Mouse (Mus musculus) ES-Bruce4 (cell line): Measurements from ENCODE around the gene Add3. TPM values are rescaled to one million over a fixed set of nuclear protein-coding genes. Genes with fewer than 3 reads are reported as not detected.

Source experiments
- H3K27ac ChIP-seq: 2 replicates; pipeline ENCODE4 v1.5.1; 2012; ENCODE audit warnings: low read length, inconsistent platforms; ENCODE audit not compliant: insufficient read depth
- H3K27me3 ChIP-seq: 2 replicates; pipeline ENCODE4 v1.6.1; 2012; ENCODE audit warnings: mild to moderate bottlenecking, low read length, inconsistent platforms; ENCODE audit not compliant: control insufficient read depth, poor library complexity, insufficient read depth, severe bottlenecking
- H3K36me3 ChIP-seq: 2 replicates; pipeline ENCODE4 v1.6.1; 2012; ENCODE audit warnings: inconsistent platforms, mild to moderate bottlenecking, low read length, moderate library complexity; ENCODE audit not compliant: control insufficient read depth, poor library complexity, insufficient read depth, severe bottlenecking
- H3K4me1 ChIP-seq: one replicate; pipeline ENCODE4 v1.8.1; 2011; ENCODE audit warnings: low read length; ENCODE audit not compliant: control insufficient read depth, insufficient read depth
- H3K4me3 ChIP-seq: 2 replicates; pipeline ENCODE4 v1.5.1; 2011; ENCODE audit warnings: low read depth, mild to moderate bottlenecking, low read length
- H3K9ac ChIP-seq: 2 replicates; pipeline ENCODE4 v1.6.1; 2012; ENCODE audit warnings: low read depth, mild to moderate bottlenecking, inconsistent platforms; ENCODE audit not compliant: poor library complexity, severe bottlenecking
- H3K9me3 ChIP-seq: replicated peaks from 2 replicates; pipeline ENCODE4 v1.6.1; 2012; ENCODE audit warnings: mild to moderate bottlenecking, low read length, inconsistent platforms; ENCODE audit not compliant: control insufficient read depth, poor library complexity, insufficient read depth, severe bottlenecking
- CTCF ChIP-seq: IDR thresholded peaks from one replicate; pipeline ENCODE4 v1.8.1; 2011; ENCODE audit warnings: low read depth, low read length
- EP300 ChIP-seq: IDR thresholded peaks from 2 replicates; pipeline ENCODE4 v1.6.1; 2011; ENCODE audit warnings: low read depth, low read length; ENCODE audit not compliant: insufficient read depth
- POLR2A ChIP-seq: IDR thresholded peaks from one replicate; pipeline ENCODE4 v1.8.1; 2011; ENCODE audit warnings: low read length; ENCODE audit not compliant: insufficient read depth
- polyA plus RNA-seq: library from polyadenylated mRNA; stranded (reverse); fragments of >200 nt; gene quantifications from 2 replicates; pipeline ENCODE4 v1.2.4, GENCODE M21; 2011; ENCODE audit warnings: low read depth; ENCODE audit not compliant: missing spikeins, insufficient read depth, insufficient read length

Add3 gene
- 37.5 and 41.5 TPM in 2 replicates for polyA plus RNA-seq

- no peaks in the 10 kb centered on the region for H3K9me3 ChIP-seq
- H3K36me3 ChIP-seq = no peaks in the 10 kb centered on the region
- H3K27ac ChIP-seq = no peak within 1 kb of the TSS
- TF ChIP-seq POLR2A (no peak), EP300 (no peak), CTCF (no peak)
- H3K27me3 ChIP-seq = no peaks in the 10 kb centered on the region
- peak within 1 kb of the TSS; percentile 74 for H3K4me3 ChIP-seq
- no peak within 1 kb of the TSS for H3K9ac ChIP-seq
- H3K4me1 ChIP-seq = no peaks in the 10 kb centered on the region
These were observed at the start of gene Add3 for GRCm38 (mm10) chr19:53140044-53140803. Gene Add3, plus strand, starts transcription at chr19:53140443.

- peaks cover 2% of the 10 kb centered on the region for H3K4me1 ChIP-seq
- no peak overlapping the region for H3K9ac ChIP-seq
- TF ChIP-seq EP300 (no peak), POLR2A (no peak), CTCF (no peak)
- no peaks in the 10 kb centered on the region for H3K36me3 ChIP-seq
- no peaks in the 10 kb centered on the region for H3K27me3 ChIP-seq
- H3K27ac ChIP-seq = no peak overlapping the region
- no peak overlapping the region for H3K4me3 ChIP-seq
- H3K9me3 ChIP-seq = no peaks in the 10 kb centered on the region
These were observed 49.6 kb upstream of the Add3 start for GRCm38 (mm10) chr19:53090677-53091076.

GRCm38 (mm10) chr19:53092251-53092650, 48.0 kb upstream of the Add3 start:
- Histone ChIP-seq H3K4me1 (peaks cover 2% of the 10 kb centered on the region), H3K27ac (peak overlapping the region; percentile 68; the same call in 1 of the 2 replicates), H3K9ac (no peak overlapping the region), H3K9me3 (no peaks in the 10 kb centered on the region), H3K27me3 (no peaks in the 10 kb centered on the region), H3K36me3 (no peaks in the 10 kb centered on the region), H3K4me3 (no peak overlapping the region)
- no peak for TF ChIP-seq CTCF
- peak; percentile 91 for TF ChIP-seq EP300

- no peaks in the 10 kb centered on the region for H3K27me3 ChIP-seq
- H3K4me3 ChIP-seq = no peak overlapping the region
- no peak overlapping the region for H3K9ac ChIP-seq
- no peaks in the 10 kb centered on the region for H3K9me3 ChIP-seq
- no peaks in the 10 kb centered on the region for H3K36me3 ChIP-seq
- TF ChIP-seq CTCF = no peak
- TF ChIP-seq EP300 = no peak
- no peak for TF ChIP-seq POLR2A
- no peak overlapping the region for H3K27ac ChIP-seq
- peaks cover 2% of the 10 kb centered on the region for H3K4me1 ChIP-seq
These were observed 46.9 kb upstream of the Add3 start for GRCm38 (mm10) chr19:53093294-53093693.

GRCm38 (mm10) chr19:53094684-53095083, 45.6 kb upstream of the Add3 start:
- Histone ChIP-seq H3K36me3 (no peaks in the 10 kb centered on the region), H3K9ac (no peak overlapping the region), H3K27me3 (no peaks in the 10 kb centered on the region), H3K27ac (no peak overlapping the region), H3K4me1 (peaks cover 2% of the 10 kb centered on the region), H3K9me3 (no peaks in the 10 kb centered on the region), H3K4me3 (no peak overlapping the region)
- TF ChIP-seq EP300 (no peak), POLR2A (no peak), CTCF (no peak)
